Comparison of ENCODE assay signal across 45 mouse cellular contexts in genomic region chr11:100671049-100671448, GRCm38 (mm10). TPM values are rescaled to one million over a fixed set of nuclear protein-coding genes. Genes with fewer than 3 reads are reported as not detected.
"Had no signal": no experiment of that assay in that cellular context is flagged by ENCODE, and none has a peak within 500 bp of the region (broad histone marks: within the 10 kb centered on the region; RNA-seq: fewer than 3 reads in every experiment).

No protein-coding gene starts in this region.

- H3K27ac ChIP-seq: limb, embryonic 10.5 days; limb, embryonic 12.5 days; limb, embryonic 13.5 days; limb, embryonic 15.5 days; liver, embryonic 12.5 days; liver, embryonic 13.5 days; liver, embryonic 14.5 days; liver, embryonic 15.5 days; lung, embryonic 15.5 days; macrophage; midbrain, embryonic 10.5 days; midbrain, embryonic 12.5 days; midbrain, embryonic 13.5 days; midbrain, embryonic 15.5 days; neural tube, embryonic 12.5 days; neural tube, embryonic 13.5 days had no signal

- H3K4me2 ChIP-seq: limb, embryonic 12.5 days; limb, embryonic 13.5 days; limb, embryonic 15.5 days; liver, embryonic 11.5 days; liver, embryonic 12.5 days; liver, embryonic 13.5 days; liver, embryonic 15.5 days; lung, embryonic 14.5 days; lung, embryonic 15.5 days; midbrain, embryonic 12.5 days; midbrain, embryonic 13.5 days; midbrain, embryonic 15.5 days; neural tube, embryonic 12.5 days; neural tube, embryonic 13.5 days had no signal

- H3K9ac ChIP-seq: limb, embryonic 12.5 days; limb, embryonic 13.5 days; limb, embryonic 15.5 days; liver, embryonic 12.5 days; liver, embryonic 13.5 days; liver, embryonic 14.5 days; liver, embryonic 15.5 days; liver, postnatal 0 days; lung, embryonic 14.5 days; lung, embryonic 15.5 days; midbrain, embryonic 12.5 days; midbrain, embryonic 13.5 days; midbrain, embryonic 15.5 days; neural tube, embryonic 12.5 days; neural tube, embryonic 13.5 days had no signal

- DNase-seq: left cerebral cortex, postnatal 4 days; liver; liver, embryonic 13.5 days; liver, postnatal 0 days; lung, adult 18-20 months; lung, adult 2 months; lung, embryonic 14.5 days; lung, postnatal 10 days; lung, postnatal 14 days; lung, postnatal 36 days; lung, postnatal 4 days; midbrain, embryonic 14.5 days had no signal

- H3K36me3 ChIP-seq: limb, embryonic 10.5 days; limb, embryonic 12.5 days; limb, embryonic 13.5 days; limb, embryonic 15.5 days; liver, embryonic 12.5 days; liver, embryonic 13.5 days; liver, embryonic 15.5 days; lung, embryonic 15.5 days; midbrain, embryonic 10.5 days; midbrain, embryonic 12.5 days; midbrain, embryonic 13.5 days; midbrain, embryonic 15.5 days; neural tube, embryonic 12.5 days; neural tube, embryonic 13.5 days had no signal

- H3K4me1 ChIP-seq: liver, embryonic 12.5 days; liver, embryonic 13.5 days; liver, embryonic 15.5 days had no signal

- H3K4me3 ChIP-seq: limb, embryonic 10.5 days; limb, embryonic 12.5 days; limb, embryonic 13.5 days; limb, embryonic 15.5 days; liver, embryonic 12.5 days; liver, embryonic 13.5 days; liver, embryonic 15.5 days; lung, embryonic 15.5 days; megakaryocyte, embryonic 14.5 days; midbrain, embryonic 10.5 days; midbrain, embryonic 12.5 days; midbrain, embryonic 13.5 days; midbrain, embryonic 15.5 days; myocyte; neural tube, embryonic 12.5 days; neural tube, embryonic 13.5 days had no signal

- H3K27me3 ChIP-seq: midbrain, embryonic 13.5 days had no signal

- H3K9me3 ChIP-seq: limb, embryonic 10.5 days; limb, embryonic 13.5 days; limb, embryonic 15.5 days; liver, embryonic 12.5 days; liver, embryonic 13.5 days; liver, embryonic 15.5 days; lung, embryonic 15.5 days; midbrain, embryonic 12.5 days; midbrain, embryonic 13.5 days; midbrain, embryonic 15.5 days; neural tube, embryonic 12.5 days; neural tube, embryonic 13.5 days had no signal

- ATAC-seq: liver, embryonic 12.5 days; liver, postnatal 0 days; lung, postnatal 0 days; midbrain, embryonic 13.5 days; midbrain, embryonic 15.5 days had no signal

RNA-seq across cellular contexts. Expression of gene Zfp385c, which starts 21.2 kb away (rescaled TPM):
- total RNA-seq: liver, adult 2 months; megakaryocyte progenitor cell, adult 5-6 weeks; megakaryocyte, adult 5-6 weeks; megakaryocyte-erythroid progenitor cell, adult 5-6 weeks had no signal
- polyA plus RNA-seq: liver, adult 2 months; liver, embryonic 11.5 days; liver, embryonic 12.5 days; liver, embryonic 13.5 days; liver, embryonic 14.5 days; liver, embryonic 15.5 days; liver, embryonic 16.5 days; liver, postnatal 0 days; lung, embryonic 14.5 days; lung, postnatal 0 days; neural tube, embryonic 11.5 days had no signal

RNA-seq across cellular contexts. Expression of gene Hspb9, which starts 42.6 kb away (rescaled TPM):
- total RNA-seq: left cerebral cortex, postnatal 10 days; left cerebral cortex, postnatal 14 days; left cerebral cortex, postnatal 25 days; left cerebral cortex, postnatal 36 days; left cerebral cortex, postnatal 4 days; liver, adult 2 months; megakaryocyte, adult 5-6 weeks; megakaryocyte-erythroid progenitor cell, adult 5-6 weeks; midbrain, postnatal 0 days; monocyte, adult 5-6 weeks had no signal
- polyA plus RNA-seq: limb, embryonic 12.5 days; limb, embryonic 13.5 days; limb, embryonic 14.5 days; liver, adult 2 months; lung, embryonic 16.5 days; macrophage; midbrain, embryonic 15.5 days; midbrain, postnatal 0 days; neural tube, embryonic 11.5 days; neural tube, embryonic 12.5 days had no signal
